Mouse (Mus musculus) lung, adult 10 weeks (tissue): Measurements from ENCODE around the gene Pdlim7. TPM values are rescaled to one million over a fixed set of nuclear protein-coding genes. Genes with fewer than 3 reads are reported as not detected.

Source experiments
- polyA plus RNA-seq: library from polyadenylated mRNA; stranded (reverse); fragments of 350-450 nt; fragmentation: Illumina TruSeq; extraction: RNeasy Lipid Tissue Mini Kit (QIAGEN cat#74804); gene quantifications from one replicate; pipeline ENCODE4 v1.2.3, GENCODE M21; 2014; ENCODE audit warnings: low read depth, low replicate concordance; ENCODE audit not compliant: insufficient read depth

Gene Pdlim7
- polyA plus RNA-seq, result 31.3 TPM

GRCm38 (mm10) chr13:55513111-55513748, at the start of gene Pdlim7:
Pdlim7 (minus strand) TSS chr13:55513676.

GRCm38 (mm10) chr13:55536194-55537175, 23.0 kb upstream of the Pdlim7 start, which contains the start of gene Ddx41:
Ddx41 (minus strand) TSS chr13:55536658.

DNA sequence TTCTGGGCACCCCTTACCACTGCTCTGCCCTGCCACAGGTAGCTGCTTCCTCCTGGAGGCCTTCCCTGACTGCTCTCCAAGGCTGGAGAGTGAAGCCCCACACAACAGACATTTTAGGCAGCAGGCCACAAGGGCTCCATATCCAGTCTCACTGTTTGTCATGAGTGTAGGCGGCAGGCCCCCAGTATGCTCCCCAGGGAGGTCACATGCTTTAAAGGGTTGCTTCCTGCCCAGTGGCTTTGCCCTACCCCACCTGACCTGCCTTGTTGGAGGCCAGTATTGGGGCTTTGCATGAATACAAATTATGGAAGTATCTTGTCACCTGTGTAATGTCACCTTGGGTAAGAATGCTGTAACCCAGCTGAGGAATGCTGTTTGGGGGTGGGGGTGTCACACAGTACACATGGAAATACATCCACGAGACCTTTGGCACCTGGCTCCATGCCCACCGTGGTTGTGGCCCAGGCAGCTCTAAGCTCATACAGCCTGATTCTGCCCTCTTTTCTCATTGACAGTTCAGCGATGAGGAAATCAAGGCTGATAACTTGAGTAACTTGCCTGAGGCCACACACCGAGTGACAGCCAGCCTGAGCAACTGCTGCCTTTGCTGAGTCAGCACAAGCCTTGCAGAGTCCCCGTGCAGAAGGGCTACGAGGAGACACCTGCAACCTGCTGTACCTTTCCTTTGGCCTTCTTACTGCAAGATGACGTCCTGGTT, 15.9 kb upstream of the Pdlim7 start, which contains the start of gene Dok3:
Gene Dok3 (minus strand): TSS at position 99 of the 718 bp plus-strand sequence.

GRCm38 (mm10) chr13:55487578-55488498, 25.6 kb downstream of the Pdlim7 start, which contains the start of gene Dbn1:
Dbn1 (minus strand) TSS chr13:55488111.

GRCm38 (mm10) chr13:55464027-55464884, 49.2 kb downstream of the Pdlim7 start, which contains the start of gene Prr7:
Prr7 (plus strand) TSS chr13:55464267.

Other genes starting within 250 kb of the Pdlim7 start
- gene Prelid1, start 193.2 kb downstream of the Pdlim7 start, polyA plus RNA-seq, result 118 TPM
- 54.5 TPM for gene Rab24, start 191.7 kb downstream of the Pdlim7 start, polyA plus RNA-seq
- 1.1 TPM for gene Mxd3, start 183.9 kb downstream of the Pdlim7 start, polyA plus RNA-seq
- 46.3 TPM for gene Lman2, start 150.9 kb downstream of the Pdlim7 start, polyA plus RNA-seq
- 6.5 TPM for gene Rgs14, start 143.9 kb downstream of the Pdlim7 start, polyA plus RNA-seq
- gene Slc34a1, start 115.5 kb downstream of the Pdlim7 start, polyA plus RNA-seq, result not detected
- not detected for gene Pfn3, start 98.4 kb downstream of the Pdlim7 start, polyA plus RNA-seq
- 0.11 TPM for gene F12, start 86.9 kb downstream of the Pdlim7 start, polyA plus RNA-seq
- gene Grk6, start 68.6 kb downstream of the Pdlim7 start, polyA plus RNA-seq, result 26.2 TPM
- 1.3 TPM for gene Prr7, start 49.4 kb downstream of the Pdlim7 start, polyA plus RNA-seq
- 5.0 TPM for gene Dbn1, start 25.6 kb downstream of the Pdlim7 start, polyA plus RNA-seq
- 17.2 TPM for gene Dok3, start 15.6 kb upstream of the Pdlim7 start, polyA plus RNA-seq
- gene Ddx41, start 23.0 kb upstream of the Pdlim7 start, polyA plus RNA-seq, result 22.7 TPM
- 54.6 TPM for gene Fam193b, start 57.4 kb upstream of the Pdlim7 start, polyA plus RNA-seq
- 140 TPM for gene Tmed9, start 60.1 kb upstream of the Pdlim7 start, polyA plus RNA-seq
- 12.9 TPM for gene B4galt7, start 86.2 kb upstream of the Pdlim7 start, polyA plus RNA-seq
- 28.7 TPM for gene Caml, start 109.3 kb upstream of the Pdlim7 start, polyA plus RNA-seq
- gene Ddx46, start 121.4 kb upstream of the Pdlim7 start, polyA plus RNA-seq, result 12.5 TPM
- 31.7 TPM for gene B230219D22Rik, start 179.4 kb upstream of the Pdlim7 start, polyA plus RNA-seq
- 49.7 TPM for gene Txndc15, start 201.0 kb upstream of the Pdlim7 start, polyA plus RNA-seq
- gene Pcbd2, start 213.7 kb upstream of the Pdlim7 start, polyA plus RNA-seq, result 52.6 TPM